Mouse (Mus musculus): ENCODE data around the gene C5ar1.

GRCm38 (mm10) chr7:16295321-16295900, 36.1 kb upstream of the C5ar1 start:
- TF ChIP-seq HCFC1 (IDR thresholded peaks at IDR 0.05; ENCODE audit: borderline replicate concordance, insufficient read depth, low read length) (no peak), ZC3H11A (IDR thresholded peaks at IDR 0.05; ENCODE audit: borderline replicate concordance, low read depth, low read length) (no peak), MAFK (IDR thresholded peaks at IDR 0.05; ENCODE audit: insufficient read depth, low read depth, low read length) (no peak), ZNF384 (IDR thresholded peaks at IDR 0.05; ENCODE audit: low read depth, low read length) (no peak), CHD2 (IDR thresholded peaks at IDR 0.05; ENCODE audit: low read depth, low read length) (no peak)

Data from ES-E14 (cell line).